Comparison of ENCODE assay signal across 8 mouse cellular contexts in genomic region chr6:51767582-51768341, GRCm38 (mm10).
DNase-seq lines count a peak whose midpoint lies in the region; ATAC-seq lines count a peak whose summit lies in the region.

No protein-coding gene starts in this region.

- peak; percentile 25 for DNase-seq in R1 (ENCODE audit: low read depth, low spot score)
- DNase-seq in brain, adult 2 months (ENCODE audit: low read depth, low spot score), result peak; percentile 91
- DNase-seq in limb, embryonic 11.5 days (ENCODE audit: low spot score), result peak; percentile 63
- peak; percentile 32 to 48 for DNase-seq in thymus, postnatal 36 days
- no peak for DNase-seq in gastrocnemius, postnatal 25 days

- H3K9me3 ChIP-seq in forebrain, embryonic 12.5 days, result no peaks in the 10 kb centered on the region
- no peaks in the 10 kb centered on the region for H3K9me3 ChIP-seq in hindbrain, embryonic 16.5 days (ENCODE audit: control insufficient read depth, low read length)
- no peaks in the 10 kb centered on the region for H3K9me3 ChIP-seq in limb, embryonic 11.5 days (ENCODE audit: control insufficient read depth, low read length)
- H3K9me3 ChIP-seq in midbrain, embryonic 15.5 days, result no peaks in the 10 kb centered on the region

- H3K36me3 ChIP-seq in forebrain, embryonic 12.5 days (replicated peaks), result no peaks in the 10 kb centered on the region
- no peaks in the 10 kb centered on the region for H3K36me3 ChIP-seq in hindbrain, embryonic 16.5 days (ENCODE audit: control insufficient read depth, insufficient read depth, low read length)
- H3K36me3 ChIP-seq in limb, embryonic 11.5 days (ENCODE audit: control insufficient read depth, insufficient read depth, low read length), result no peaks in the 10 kb centered on the region
- H3K36me3 ChIP-seq in midbrain, embryonic 15.5 days (replicated peaks), result no peaks in the 10 kb centered on the region

- ATAC-seq in forebrain, embryonic 12.5 days (ENCODE audit: low FRiP score), result peak; percentile 81
- peak; percentile 92 for ATAC-seq in hindbrain, embryonic 16.5 days
- no peak for ATAC-seq in limb, embryonic 11.5 days (ENCODE audit: insufficient number of reproducible peaks, low FRiP score, low TSS enrichment, low read depth)
- ATAC-seq in midbrain, embryonic 15.5 days (replicated peaks), result peak; percentile 88

- H3K4me2 ChIP-seq in forebrain, embryonic 12.5 days, result peak overlapping the region; percentile 55
- peak overlapping the region; percentile 50 for H3K4me2 ChIP-seq in hindbrain, embryonic 16.5 days (ENCODE audit: low read length)
- H3K4me2 ChIP-seq in limb, embryonic 11.5 days (ENCODE audit: low read depth, severe bottlenecking), result peak overlapping the region; percentile 44
- peak overlapping the region; percentile 44 for H3K4me2 ChIP-seq in midbrain, embryonic 15.5 days

- peak overlapping the region; percentile 20 for H3K4me3 ChIP-seq in forebrain, embryonic 12.5 days (replicated peaks)
- peak overlapping the region; percentile 7; the same call in 1 of the 2 replicates for H3K4me3 ChIP-seq in hindbrain, embryonic 16.5 days (ENCODE audit: low read length)
- H3K4me3 ChIP-seq in limb, embryonic 11.5 days (ENCODE audit: low read depth, low read length), result no peak overlapping the region; the same call in 1 of the 2 replicates
- peak overlapping the region; percentile 10; the same call in 1 of the 2 replicates for H3K4me3 ChIP-seq in midbrain, embryonic 15.5 days

- peak overlapping the region; percentile 76 for H3K27ac ChIP-seq in forebrain, embryonic 12.5 days
- H3K27ac ChIP-seq in hindbrain, embryonic 16.5 days (ENCODE audit: low read depth, low read length), result peak overlapping the region; percentile 73
- H3K27ac ChIP-seq in limb, embryonic 11.5 days (replicated peaks; ENCODE audit: low read depth, low read length), result no peak overlapping the region
- H3K27ac ChIP-seq in midbrain, embryonic 15.5 days, result peak overlapping the region; percentile 84

- peak overlapping the region; percentile 33; the same call in 1 of the 2 replicates for H3K9ac ChIP-seq in forebrain, embryonic 12.5 days
- H3K9ac ChIP-seq in hindbrain, embryonic 16.5 days (ENCODE audit: low read depth, low read length), result peak overlapping the region; percentile 54
- H3K9ac ChIP-seq in limb, embryonic 11.5 days (ENCODE audit: low read length), result peak overlapping the region; percentile 44
- 0 out of 2 replicates have a peak overlapping the region, but pooled peaks have one; percentile 24 for H3K9ac ChIP-seq in midbrain, embryonic 15.5 days

- peaks cover 21% of the 10 kb centered on the region for H3K4me1 ChIP-seq in forebrain, embryonic 12.5 days
- peaks cover 16% of the 10 kb centered on the region for H3K4me1 ChIP-seq in hindbrain, embryonic 16.5 days (ENCODE audit: control insufficient read depth, insufficient read depth, low read depth, low read length)
- peaks cover 15% of the 10 kb centered on the region for H3K4me1 ChIP-seq in limb, embryonic 11.5 days (ENCODE audit: control insufficient read depth, insufficient read depth, low read length)
- peaks cover 20% of the 10 kb centered on the region for H3K4me1 ChIP-seq in midbrain, embryonic 15.5 days

- 2% methylated on average over 15 of the region's 15 CpGs for WGBS in forebrain, embryonic 12.5 days
- 3% methylated on average over 15 of the region's 15 CpGs for WGBS in hindbrain, embryonic 16.5 days
- 5% methylated on average over 15 of the region's 15 CpGs for WGBS in limb, embryonic 11.5 days
- 3% methylated on average over 15 of the region's 15 CpGs for WGBS in midbrain, embryonic 15.5 days

- H3K27me3 ChIP-seq in forebrain, embryonic 12.5 days, result peaks cover 24% of the 10 kb centered on the region
- no peaks in the 10 kb centered on the region for H3K27me3 ChIP-seq in hindbrain, embryonic 16.5 days (replicated peaks; ENCODE audit: control insufficient read depth, insufficient read depth, low read length)
- H3K27me3 ChIP-seq in limb, embryonic 11.5 days (ENCODE audit: control insufficient read depth, insufficient read depth, low read length), result no peaks in the 10 kb centered on the region
- H3K27me3 ChIP-seq in midbrain, embryonic 15.5 days (replicated peaks), result 0 out of 2 replicates have a peak, but pooled peaks cover 2% of the 10 kb centered on the region
